Mouse (Mus musculus) cerebellum, adult 2 months (tissue): ENCODE results near the gene Psmd1. TPM values are rescaled to one million over a fixed set of nuclear protein-coding genes. Genes with fewer than 3 reads are reported as not detected.
"Not testable (repeated sequence)": the region's sequence is repeated elsewhere in the genome, so short reads cannot be mapped to it uniquely, and the experiment has no call there.

Experiments used
- DNase-seq, 2 experiments: peaks; one replicate each; pipeline ENCODE4 v3.0.0; 2021
- H3K27ac ChIP-seq: fragments of 200-500 bp; 2 replicates; pipeline ENCODE4 v1.5.1; 2012; ENCODE audit warnings: low read length, control low read depth, inconsistent platforms; ENCODE audit not compliant: insufficient read depth
- H3K27me3 ChIP-seq: fragments of 200-500 bp; 2 replicates; pipeline ENCODE4 v1.6.1; 2012; ENCODE audit warnings: inconsistent platforms, mild to moderate bottlenecking, low read length, moderate library complexity; ENCODE audit not compliant: control insufficient read depth, insufficient read depth
- H3K4me1 ChIP-seq: fragments of 200-500 bp; 2 replicates; pipeline ENCODE4 v1.6.1; 2011; ENCODE audit warnings: low read length; ENCODE audit not compliant: control insufficient read depth, insufficient read depth
- H3K4me3 ChIP-seq: fragments of 200-500 bp; replicated peaks from 2 replicates; pipeline ENCODE3; 2011; ENCODE audit warnings: mild to moderate bottlenecking, low read depth, low read length, control low read depth; ENCODE audit not compliant: insufficient read depth
- CTCF ChIP-seq: fragments of 200-500 bp; IDR thresholded peaks from 2 replicates; pipeline ENCODE4 v1.5.1; 2011; ENCODE audit warnings: low read depth, mild to moderate bottlenecking, control low read depth, low read length, moderate library complexity, borderline replicate concordance; ENCODE audit not compliant: insufficient read depth
- POLR2A ChIP-seq: fragments of 200-500 bp; IDR thresholded peaks from 2 replicates; pipeline ENCODE4 v1.6.1; 2011; ENCODE audit warnings: low read length, control low read depth, borderline replicate concordance; ENCODE audit not compliant: insufficient read depth
- WGBS: fragments of 180-500 bp; shearing (Covaris S2); methylation state at CpG from one replicate; pipeline ENCODE4 v1.1.7; 2018; 5-methylcytosine and 5-hydroxymethylcytosine counted together
- polyA plus RNA-seq: library from polyadenylated mRNA; depleted of rRNA; stranded (reverse); fragments of >200 nt; gene quantifications from 2 replicates; pipeline ENCODE4 v1.2.3, GENCODE M21; 2012; rRNA removed

Gene Psmd1
- 81.1 and 84.2 TPM in 2 replicates for polyA plus RNA-seq

DNA sequence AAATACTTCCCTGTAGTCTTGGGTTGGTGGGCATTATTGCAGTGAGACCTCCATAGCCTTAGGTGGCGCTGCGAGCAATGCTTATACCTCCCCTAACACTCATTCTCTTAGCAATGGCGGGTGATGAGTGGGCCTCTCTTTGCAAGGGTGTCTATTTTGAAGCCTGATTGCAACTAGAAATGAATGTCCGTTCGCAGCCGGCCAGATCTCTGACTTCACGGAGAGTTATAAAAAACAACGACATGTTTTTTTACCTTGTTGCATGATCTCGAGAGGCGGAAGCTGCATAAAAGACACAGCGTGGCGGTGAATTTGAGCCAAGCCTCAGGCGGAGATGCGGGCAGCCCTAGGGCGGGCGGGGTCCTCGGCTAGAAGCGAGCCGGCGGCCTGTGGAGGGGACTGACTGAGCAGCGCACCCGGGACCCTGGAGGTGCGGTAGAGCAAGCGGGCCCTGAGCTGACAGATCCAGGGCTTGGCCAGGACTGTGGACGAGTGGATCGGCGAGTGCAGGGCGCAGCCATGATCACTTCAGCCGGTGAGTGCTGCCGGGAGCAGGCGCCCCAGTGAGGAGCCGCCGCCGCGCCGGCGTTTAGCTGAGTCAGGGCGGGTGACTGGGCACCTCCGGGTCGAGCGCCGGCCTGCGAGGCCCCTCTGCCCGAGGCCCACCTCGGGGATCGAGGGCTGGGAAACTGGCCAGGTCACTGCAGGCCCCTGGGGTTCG is at the start of gene Psmd1:
Gene Psmd1, plus strand, starts transcription at position 117 of the 721 bp plus-strand sequence.
- DNase-seq: peak; percentile 84 to 92
- WGBS: under 1% methylated on average over 47 of the region's 47 CpGs

DNA sequence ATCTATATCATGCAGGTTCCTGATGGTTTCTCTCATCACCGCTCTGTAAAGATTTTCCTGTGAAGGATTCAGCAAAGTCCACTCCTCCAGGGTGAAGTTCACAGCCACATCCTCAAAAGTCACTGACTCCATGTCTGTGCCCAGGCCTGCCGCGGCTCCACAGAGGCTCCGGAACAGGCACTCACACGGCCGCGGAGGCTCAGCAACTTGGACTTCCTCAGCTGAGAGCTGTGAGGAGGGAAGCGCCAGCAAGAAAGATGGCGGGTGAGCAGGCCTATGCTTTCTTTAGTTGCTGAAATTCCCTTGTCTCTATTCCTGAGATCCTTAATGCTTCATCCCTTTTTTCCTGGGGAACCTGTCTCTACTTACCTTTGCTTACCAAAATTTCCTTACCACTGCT is 48.4 kb upstream of the Psmd1 start:
- not testable (repeated sequence) for DNase-seq, H3K27me3 ChIP-seq, H3K4me1 ChIP-seq, H3K27ac ChIP-seq, H3K4me3 ChIP-seq
- 98% methylated on average over 9 of the region's 9 CpGs for WGBS

More for the DNA sequence above, at the start of gene Psmd1:
- H3K27ac ChIP-seq: peak within 1 kb of the TSS; percentile 84
- H3K4me1 ChIP-seq: no peaks in the 10 kb centered on the region; the same call in 1 of the 2 replicates
- TF ChIP-seq POLR2A: peak; percentile 53; the same call in 1 of the 2 replicates
- peak; percentile 79 for TF ChIP-seq CTCF
- H3K27me3 ChIP-seq: no peaks in the 10 kb centered on the region
- H3K4me3 ChIP-seq: peak within 1 kb of the TSS; percentile 83

DNA sequence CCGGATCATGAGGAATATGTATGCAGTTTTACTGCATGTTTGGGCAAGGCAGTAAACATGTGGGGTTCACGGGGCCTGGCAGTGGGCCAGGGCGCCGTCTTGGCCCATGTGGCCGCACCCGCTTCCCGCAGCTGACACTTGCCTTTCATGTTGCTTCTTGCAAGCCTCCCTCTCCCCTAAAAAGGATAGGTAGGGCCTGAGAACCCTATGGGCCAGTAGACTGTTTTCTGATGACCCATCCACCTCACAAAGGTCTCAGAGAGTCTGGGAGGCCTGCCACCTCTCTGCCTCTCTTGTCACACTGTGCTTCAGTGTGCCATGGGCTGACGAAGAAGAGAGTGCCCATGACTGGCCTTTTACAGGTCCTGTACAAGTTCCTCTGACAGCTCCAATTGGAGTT is 47.7 kb upstream of the Psmd1 start, which contains the start of gene Spata3:
Gene Spata3, plus strand, starts transcription at position 301 of the 400 bp plus-strand sequence.
- no peak within 1 kb of the TSS for H3K4me3 ChIP-seq
- 78% methylated on average over 8 of the region's 8 CpGs for WGBS
- no peaks in the 10 kb centered on the region; the same call in 1 of the 2 replicates for H3K27me3 ChIP-seq
- no peak for TF ChIP-seq POLR2A
- TF ChIP-seq CTCF: no peak
- no peak within 1 kb of the TSS for H3K27ac ChIP-seq
- no peaks in the 10 kb centered on the region for H3K4me1 ChIP-seq
- no peak for DNase-seq

DNA sequence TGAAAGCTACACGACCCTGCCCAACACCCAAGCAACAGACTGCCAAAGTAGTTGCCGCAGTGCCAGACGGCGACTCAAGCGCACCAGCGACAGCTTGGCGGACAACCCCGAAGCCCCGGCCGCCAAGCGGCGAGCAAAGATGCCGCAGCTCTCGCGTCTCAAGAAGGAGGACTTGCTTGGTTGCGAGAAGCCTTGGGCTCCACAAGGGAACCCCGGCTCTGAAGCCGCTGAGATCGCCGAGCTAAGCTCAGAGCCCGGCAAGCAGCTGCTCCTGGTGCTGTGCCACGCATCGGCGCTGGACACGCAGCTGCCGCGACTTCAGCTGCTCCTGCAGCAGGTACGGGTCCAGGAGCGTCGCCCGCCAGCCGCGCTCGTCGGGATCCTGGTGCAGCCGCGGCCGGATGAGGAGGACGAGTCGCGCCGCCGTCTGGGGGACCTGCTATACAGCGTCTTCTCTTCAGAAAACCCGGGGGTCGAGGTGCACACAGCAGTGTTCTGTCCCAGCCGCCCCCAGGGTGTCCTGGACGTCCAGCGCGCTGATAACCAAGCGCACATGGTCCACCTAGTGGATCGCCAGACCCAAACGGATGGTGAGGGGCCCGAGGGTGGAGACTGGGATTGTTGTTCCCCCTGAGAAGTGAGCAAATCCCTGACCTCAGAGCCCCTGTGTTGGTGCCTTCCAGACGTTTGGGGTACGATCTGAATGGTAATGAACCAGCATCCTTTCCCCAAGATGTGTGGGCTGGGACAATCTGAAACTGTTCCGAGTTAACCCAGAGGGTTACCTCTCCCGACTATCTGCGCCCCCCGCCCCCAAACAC is 45.7 kb upstream of the Psmd1 start:
- Histone ChIP-seq H3K27me3 (no peaks in the 10 kb centered on the region; the same call in 1 of the 2 replicates), H3K27ac (no peak overlapping the region), H3K4me3 (peak overlapping the region; percentile 56), H3K4me1 (no peaks in the 10 kb centered on the region)
- DNase-seq: peak; percentile 55 to 60
- TF ChIP-seq POLR2A (no peak), CTCF (peak; percentile 48)
- 3% methylated on average over 60 of the region's 60 CpGs for WGBS

DNA sequence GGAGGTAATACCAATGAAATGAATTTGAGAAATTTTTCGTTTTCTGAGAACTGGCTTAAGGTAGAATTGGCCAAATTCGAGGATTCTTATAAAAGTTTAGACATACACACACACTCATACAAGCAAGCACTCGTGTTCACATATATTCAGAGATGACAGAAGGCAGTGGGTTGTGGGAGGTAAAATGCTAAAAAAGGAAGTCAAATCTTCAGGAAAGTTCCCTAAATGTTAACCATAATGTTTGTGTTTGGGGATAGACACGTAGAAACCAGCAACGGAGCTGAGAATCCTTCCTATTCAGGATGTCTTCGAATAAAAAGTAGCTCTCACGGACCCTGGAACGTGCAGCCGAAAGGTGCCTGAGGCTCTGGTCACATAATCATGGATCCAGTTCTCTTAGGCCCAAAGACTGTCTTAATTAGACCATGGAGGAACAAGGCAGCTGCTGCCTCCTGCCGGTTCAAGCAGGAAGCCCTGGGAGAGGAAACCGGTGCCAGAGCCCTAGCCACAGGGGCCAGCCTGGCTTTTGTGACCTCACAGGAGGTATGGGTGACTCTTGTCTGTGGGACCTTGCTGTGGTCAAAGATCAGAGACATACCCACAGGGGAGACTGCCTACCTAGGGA is 42.7 kb upstream of the Psmd1 start:
- no peaks in the 10 kb centered on the region; the same call in 1 of the 2 replicates for H3K27me3 ChIP-seq
- DNase-seq: no peak
- no peak overlapping the region for H3K4me3 ChIP-seq
- TF ChIP-seq CTCF (peak; percentile 17; the same call in 1 of the 2 replicates), POLR2A (no peak)
- H3K27ac ChIP-seq: no peak overlapping the region
- WGBS: 75% methylated on average over 11 of the region's 11 CpGs
- no peaks in the 10 kb centered on the region for H3K4me1 ChIP-seq

DNA sequence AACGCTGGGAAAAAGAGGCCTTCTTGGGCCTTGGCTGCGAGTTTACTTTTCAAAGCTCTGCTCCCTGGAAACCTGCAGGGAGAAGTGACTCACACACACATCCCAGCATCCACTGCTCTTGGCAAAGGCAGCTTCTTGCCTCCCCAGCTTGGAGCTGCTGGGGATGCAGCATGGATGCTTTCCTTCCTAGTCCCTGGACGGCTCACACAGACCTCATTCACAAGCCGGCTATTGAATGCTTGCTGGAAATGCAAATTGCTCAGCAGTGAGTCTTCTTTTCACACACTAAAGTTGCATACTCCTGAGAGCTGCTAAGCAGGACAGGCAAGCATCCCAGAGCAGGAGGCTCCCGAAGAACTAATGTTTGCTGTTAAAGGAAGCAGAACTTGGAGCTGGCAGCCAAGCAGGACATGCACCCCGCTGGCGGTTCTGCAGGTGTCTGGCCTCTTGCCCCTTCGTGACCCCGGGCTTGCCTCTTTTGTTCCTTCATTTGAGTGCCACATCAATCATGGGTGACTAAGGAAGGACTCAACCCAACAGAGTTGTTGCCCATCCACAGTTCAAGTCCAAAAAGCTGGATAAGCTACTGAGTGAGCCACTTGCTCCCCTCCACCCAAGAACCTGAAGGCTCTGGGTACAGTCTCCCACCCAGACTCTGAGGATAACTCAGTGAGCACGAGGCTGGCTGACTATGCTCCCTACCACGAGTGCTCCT is 31.8 kb upstream of the Psmd1 start:
- H3K27me3 ChIP-seq: no peaks in the 10 kb centered on the region; the same call in 1 of the 2 replicates
- H3K27ac ChIP-seq: no peak overlapping the region
- WGBS: 9% methylated on average over 11 of the region's 11 CpGs
- H3K4me3 ChIP-seq: no peak overlapping the region
- TF ChIP-seq POLR2A (no peak), CTCF (no peak)
- H3K4me1 ChIP-seq: peaks cover 5% of the 10 kb centered on the region
- peak; percentile 39 to 67 for DNase-seq
